Mouse (Mus musculus): ENCODE data around the gene Zfp637.
"Not testable (repeated sequence)": the region's sequence is repeated elsewhere in the genome, so short reads cannot be mapped to it uniquely, and the experiment has no call there.

The Zfp637 gene

DNA sequence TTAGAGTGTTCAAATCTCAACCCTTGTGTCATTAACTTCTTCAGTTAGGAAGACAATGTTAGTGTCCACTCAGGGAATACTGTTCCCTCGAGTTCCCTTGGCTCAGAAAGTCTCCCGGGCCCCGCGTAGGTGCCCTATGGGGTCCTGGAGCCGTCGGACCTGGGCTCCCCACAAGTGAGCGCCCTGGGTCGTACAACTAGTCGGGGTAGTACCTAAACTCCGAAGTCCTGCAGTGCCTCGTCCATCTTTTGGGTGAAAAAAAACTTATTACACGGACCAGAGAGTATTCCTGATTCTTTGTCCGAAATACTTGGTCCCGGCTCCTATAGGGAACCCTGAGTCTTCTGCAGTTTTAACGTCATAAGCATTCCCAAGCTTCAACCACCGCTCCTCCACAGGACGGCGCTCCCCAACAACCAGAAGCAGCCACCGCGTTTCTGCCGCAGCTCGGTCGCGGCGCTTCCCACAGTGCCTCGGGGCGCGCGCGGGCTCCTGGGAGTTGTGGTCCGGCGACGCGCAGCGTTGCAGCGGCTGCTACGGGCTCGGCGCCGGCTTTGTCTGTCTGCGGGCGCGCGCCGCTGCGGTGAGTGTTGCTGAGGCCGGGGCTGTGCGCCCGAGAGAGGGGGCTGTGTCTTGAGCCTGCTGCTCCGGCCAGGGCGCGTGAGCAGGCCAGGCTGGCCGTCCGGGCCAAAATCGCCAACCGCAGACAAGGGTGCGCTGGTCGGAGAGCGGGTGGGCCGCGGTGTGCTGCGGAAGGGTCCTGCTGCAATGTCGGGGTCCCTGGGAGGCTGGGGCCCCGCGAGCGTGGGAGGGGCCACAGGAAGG, at the start of gene Zfp637:
Gene Zfp637, plus strand, starts transcription at position 495 of the 825 bp plus-strand sequence.
- peak; percentile 93 for DNase-seq

DNA sequence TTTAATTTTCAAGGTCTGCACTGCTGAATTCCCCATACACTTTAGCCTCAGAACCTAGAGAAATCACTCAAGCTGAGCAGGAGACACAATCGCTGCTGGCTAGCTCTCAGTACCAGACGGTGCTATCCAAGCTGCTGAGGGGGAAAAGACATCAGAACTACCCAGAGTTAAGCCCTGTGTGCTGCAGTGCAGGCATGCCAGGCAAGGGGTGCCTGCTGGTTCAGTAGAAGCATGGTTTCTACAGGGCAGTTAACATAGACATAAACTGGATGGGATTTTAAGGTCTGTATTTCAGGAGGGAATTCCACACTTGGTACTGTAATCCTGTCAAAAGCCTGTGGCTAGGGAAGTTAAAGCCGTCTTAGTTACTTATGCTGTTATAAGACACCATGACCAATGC, 45.7 kb upstream of the Zfp637 start:
- no peak for DNase-seq

DNA sequence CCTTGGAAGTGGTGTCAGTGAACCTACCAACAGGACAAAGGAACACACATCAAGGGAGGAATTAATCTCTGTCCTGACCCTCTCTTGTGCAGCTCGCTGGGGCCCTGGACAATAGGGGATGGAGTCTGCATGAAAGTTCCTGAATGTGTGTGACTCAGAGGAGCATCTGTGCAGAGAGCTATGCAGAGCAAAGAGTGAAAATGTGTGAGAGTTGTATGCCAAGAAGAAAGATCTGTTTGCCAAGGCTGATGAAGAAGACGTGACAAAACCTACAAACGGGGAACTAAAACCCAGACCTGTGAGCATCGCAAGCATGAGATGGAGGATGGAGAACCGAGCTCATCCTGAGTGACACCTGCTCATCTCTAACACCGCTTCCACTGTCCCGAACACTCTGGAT, 40.2 kb upstream of the Zfp637 start:
- DNase-seq: no peak

DNA sequence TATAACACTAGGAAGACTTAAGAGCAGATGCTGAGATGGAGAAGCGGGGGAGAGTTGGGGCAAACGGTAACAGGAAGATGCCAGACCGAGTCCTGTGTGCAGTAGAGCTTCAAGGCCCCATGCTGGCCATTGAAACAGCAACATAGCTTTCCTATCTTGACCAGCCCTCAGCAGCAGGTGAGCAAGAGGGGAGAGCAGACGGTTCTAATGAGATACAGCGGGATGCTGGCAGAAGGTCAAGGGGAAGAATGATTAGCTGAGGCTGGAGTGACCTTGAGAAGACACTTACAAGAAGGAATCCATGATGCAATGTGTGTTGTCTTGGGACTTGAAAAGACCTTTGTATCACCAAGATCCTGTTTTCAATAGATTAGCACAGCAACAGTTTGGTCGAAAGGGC, 39.2 kb upstream of the Zfp637 start:
- DNase-seq: no peak

DNA sequence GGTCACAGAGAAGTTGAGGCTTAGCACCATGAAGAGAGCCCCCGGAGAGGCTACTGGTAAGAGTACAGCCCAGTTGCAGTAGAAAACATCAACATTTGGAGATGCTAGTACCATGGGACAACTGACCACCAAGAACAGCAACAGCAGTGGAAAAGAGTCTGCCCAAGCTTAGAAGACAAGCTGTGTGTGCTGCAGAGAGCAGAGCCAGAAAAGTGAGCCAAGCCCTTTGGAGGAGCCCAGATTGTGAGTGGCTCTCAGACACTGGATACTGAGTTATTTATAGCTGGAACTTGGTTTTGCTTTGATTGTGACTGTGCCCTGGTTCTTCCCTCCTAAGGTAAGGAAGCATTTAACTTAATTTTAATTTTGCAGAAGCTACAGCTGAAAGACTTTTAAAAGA, 33.2 kb upstream of the Zfp637 start:
- no peak for DNase-seq

DNA sequence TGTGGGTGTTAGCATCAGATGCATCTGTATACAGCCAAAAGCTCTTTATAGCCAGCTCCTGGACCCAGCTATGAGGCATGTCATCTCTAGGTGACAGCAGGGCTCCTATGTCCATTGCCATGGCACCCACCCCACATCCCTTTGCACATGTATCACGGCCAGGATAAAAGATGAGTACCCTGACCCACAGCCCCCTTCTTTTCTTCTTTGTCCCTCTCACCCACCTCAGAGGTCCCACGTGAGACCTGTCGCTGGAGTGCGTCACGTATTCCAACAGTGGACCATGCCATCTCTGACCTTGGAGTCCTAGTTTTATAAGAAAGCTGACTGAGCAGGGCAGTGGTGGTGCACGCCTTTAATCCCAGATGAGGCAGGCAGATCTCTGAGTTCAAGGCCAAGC, 31.2 kb upstream of the Zfp637 start:
- no peak for DNase-seq

DNA sequence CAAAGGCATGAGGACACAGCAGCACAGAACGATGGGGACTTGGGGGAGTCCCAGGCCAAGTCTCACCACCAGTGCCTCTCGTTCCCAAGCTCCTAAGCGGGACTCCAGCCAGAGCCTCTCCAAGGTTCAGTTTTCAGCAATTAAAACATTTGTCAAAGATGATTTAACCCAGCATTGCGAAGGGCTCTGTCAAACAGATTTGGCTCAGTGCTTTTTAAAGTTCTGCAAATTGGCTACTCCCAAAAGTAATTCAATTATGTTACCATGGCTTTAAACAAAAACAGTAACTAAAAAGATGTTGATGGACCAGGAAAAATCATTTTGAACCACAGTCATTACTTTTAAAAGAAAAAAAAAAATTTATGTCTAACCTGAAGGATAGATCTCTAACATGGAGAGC, 30.3 kb upstream of the Zfp637 start:
- DNase-seq: no peak

DNA sequence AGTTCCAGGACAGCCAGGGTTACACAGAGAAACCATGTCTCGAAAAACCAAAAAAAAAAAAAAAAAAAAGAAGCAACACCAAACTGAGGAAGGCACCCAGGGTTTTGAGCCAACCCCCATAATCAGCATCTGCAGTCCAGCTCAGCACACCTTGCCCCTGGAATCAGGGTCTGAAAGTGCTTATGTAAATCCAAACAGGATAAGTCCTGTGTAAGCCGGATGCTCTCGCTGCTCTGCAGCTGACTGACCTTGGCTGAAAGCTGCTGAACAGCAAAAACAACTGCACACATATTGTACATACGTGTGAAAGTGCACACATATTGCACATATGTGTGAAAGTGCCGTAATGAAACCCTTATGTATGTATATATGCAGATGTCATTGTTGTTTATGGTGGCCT, 29.7 kb upstream of the Zfp637 start:
- DNase-seq: no peak

DNA sequence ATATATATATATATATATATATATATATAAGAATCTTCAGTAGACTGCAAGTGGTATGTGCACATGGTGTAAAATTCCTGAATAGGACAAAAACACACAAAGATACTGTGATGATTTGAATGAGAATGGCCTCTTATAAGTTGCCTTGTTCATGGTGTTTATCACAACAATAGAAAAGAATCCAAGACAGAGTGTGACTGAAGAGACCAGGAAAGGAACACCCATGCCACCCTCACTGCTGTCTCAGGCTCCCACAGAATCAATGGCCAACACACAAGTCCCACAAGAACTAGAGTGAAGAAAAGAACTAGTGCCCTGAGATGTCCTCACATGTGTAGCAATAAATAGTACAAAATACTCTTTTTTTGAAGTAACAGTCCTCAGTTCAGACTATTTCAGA, 26.3 kb upstream of the Zfp637 start:
- no peak for DNase-seq

DNA sequence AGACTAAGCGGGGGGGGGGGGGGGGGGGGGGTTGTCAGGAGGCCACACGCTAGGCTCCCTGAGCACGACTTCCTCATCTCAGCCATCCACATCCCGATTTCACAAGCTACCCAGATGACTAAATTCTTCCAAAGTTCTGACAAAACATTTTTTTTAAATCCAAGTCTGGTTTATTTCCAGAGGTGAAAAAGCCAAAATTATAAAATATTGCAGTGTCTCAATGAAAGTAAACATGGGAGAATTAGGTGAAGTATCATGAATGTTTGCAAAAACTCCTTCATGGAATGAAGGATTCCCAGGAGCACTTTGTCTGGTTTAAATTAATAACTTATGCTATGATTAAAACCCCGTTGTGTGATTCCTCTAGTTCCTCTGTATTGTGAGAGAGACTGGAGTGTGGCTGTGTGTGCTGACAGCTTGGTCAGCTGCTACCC, 23.9 kb upstream of the Zfp637 start:
- no peak for DNase-seq

DNA sequence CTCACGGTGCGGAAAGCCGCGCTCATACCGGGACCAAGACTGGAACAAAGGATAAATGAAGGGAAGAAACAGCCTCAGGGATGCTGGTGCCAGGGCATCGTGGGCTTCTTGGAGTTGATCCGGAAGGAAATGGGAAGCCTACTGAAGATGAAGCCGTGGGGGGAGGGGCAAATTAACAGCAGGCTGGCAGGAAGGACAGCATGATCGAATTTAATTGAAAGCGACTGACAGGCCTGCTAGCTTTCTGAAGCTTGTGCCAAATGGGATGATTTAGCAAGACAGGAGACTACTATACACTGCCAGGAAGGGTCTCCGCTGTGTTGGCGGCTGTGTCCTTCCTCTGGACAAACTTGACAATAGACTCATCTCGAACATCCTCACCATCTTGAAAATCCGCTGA, 20.7 kb upstream of the Zfp637 start:
- no peak for DNase-seq

DNA sequence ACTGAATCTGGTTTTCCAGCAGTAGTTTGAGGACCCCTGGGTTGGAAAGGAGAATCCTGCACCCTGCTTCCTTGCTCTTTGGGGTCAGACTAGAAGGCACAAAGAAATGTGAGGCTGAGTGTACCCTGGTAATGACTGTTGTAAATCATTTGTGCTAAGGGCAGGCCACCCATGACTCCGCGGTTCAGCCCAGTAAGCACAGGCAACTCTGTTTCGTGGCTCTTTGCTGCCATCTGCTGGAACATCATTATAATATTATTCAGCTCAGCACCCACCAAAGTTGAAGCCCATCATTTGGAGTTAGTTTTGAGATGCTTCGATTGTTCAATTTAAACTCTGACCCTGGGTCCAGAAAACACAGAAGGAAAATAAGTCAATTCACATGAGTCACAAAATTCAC, 15.6 kb upstream of the Zfp637 start:
- DNase-seq: peak; percentile 85

DNA sequence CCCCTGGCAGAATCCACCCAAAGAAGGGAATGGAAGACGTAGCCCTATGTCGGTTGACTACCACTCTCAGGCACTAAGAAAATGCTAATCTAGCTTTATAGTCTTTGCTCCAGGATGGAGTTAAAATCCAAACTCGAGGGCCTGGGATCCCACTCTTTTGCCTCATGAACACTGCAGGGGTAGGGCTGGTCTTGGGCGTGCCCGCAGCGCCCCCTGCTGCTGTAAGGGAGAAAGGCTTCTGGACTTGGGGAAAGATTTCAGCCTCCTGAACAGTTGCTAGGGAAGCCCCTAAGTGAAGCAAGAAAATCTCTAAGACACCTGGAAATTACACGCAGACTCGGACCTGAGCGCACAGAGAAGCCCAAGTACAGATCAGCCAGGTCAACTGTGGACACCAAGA, 12.7 kb upstream of the Zfp637 start:
- peak; percentile 67 for DNase-seq

DNA sequence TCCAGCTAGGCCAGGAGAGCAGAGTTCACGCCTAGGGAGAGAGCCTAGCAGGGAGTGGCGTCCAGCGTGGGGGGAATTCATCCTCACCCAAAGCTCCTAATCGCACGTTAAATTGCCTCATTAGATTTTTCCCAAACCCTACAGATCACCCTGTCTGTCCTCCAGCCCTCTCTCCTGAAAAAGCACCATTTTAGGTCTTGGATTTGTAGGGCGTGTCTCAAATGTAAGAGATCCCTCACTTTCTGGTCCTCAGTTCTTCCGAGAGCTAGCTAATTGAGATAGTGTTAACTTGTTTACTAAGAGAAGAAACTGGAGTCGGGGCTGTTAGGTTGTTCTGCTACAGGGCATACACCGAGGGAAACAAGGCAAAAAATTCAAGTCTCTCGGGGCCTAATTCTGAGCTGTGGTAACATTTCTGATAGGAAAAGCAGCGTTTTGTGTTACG, 553 bp downstream of the Zfp637 start:
- DNase-seq: no peak

DNA sequence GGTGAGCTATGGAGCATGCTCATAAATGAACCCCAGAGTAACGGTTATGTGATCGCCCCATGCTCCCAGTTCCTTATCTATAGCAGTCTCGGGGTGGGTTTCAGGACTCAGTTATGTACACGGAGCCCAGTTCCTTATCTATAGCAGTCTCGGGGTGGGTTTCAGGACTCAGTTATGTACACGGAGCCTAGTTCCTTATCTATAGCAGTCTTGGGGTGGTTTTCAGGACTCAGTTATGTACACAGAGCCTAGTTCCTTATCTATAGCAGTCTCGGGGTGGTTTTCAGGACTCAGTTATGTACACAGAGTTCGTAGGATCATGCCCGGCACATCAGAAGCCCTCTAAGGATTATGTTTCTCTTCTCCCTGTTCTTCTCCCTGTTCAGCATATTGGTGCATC, 3.6 kb downstream of the Zfp637 start:
- DNase-seq: no peak

DNA sequence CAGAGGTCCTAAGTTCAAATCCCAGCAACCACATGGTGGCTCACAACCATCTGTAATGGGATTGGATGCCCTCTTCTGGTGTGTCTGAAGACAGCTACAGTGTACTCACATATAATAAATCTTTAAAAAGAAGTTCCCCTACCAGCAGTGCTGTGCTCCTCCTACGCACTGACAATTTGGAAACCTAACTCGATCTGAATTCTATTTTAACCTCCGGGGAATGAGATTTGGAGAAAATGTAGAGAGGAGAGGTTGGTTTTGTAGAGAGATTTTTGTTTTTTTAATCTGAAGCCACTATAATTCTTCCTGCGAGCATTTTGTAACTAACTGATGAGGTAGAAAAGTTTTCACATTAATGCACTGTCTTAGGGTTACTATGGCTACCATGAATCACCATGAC, 5.7 kb downstream of the Zfp637 start:
- DNase-seq: not testable (repeated sequence)

DNA sequence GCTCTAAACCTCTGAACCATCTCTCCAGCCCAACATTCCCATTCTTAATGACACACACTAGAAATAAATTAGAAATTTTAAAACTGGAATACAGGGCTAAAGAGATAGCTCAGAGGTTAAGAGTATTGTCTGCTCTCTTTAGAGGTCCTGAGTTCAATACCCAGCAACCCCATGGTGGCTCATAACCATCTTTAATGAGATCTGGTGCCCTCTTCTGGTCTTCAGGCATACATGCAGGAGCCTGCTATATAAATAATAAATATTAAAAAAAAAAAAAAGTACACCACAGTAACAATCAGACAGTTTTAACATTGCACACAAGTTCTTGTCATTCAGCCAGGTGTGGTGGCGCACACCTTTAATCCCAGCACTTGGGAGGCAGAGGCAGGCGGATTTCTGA, 6.8 kb downstream of the Zfp637 start:
- DNase-seq: no peak

DNA sequence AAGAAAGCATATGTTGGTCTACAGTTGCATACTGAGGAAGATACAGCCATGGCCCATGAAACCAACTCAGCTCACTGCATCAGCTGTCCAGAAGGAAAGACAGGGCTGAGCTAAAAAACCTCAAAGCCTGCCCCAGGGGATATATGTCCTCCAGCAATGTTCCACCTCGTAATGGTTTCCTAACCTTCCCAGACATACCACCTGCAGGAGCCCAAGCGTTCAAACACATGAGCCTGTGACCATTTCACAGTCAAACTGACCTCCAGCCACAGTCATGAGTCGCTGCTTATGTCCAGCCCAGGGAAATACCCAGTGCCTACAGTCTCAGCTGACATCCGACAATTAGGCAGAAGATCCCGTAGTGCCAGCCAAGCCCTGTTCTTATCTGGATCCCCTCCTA, 7.6 kb downstream of the Zfp637 start:
- no peak for DNase-seq

DNA sequence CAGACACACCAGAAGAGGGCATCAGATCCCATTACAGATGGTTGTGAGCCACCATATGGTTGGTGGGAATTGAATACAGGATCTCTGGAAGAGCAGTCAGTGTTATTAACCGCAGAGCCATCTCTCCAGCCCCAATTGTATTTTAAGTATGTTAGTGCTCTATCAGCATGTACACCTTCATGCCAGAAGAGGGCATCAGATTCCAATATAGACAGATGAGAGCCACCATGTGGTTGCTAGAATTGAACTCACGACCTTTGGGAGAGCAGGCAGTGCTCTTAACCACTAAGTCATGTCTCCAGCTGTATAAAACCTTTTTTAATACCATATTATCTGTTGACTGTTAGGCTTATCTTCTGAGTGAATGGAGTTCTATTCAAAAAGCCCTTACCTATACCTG, 10.8 kb downstream of the Zfp637 start:
- no peak for DNase-seq

DNA sequence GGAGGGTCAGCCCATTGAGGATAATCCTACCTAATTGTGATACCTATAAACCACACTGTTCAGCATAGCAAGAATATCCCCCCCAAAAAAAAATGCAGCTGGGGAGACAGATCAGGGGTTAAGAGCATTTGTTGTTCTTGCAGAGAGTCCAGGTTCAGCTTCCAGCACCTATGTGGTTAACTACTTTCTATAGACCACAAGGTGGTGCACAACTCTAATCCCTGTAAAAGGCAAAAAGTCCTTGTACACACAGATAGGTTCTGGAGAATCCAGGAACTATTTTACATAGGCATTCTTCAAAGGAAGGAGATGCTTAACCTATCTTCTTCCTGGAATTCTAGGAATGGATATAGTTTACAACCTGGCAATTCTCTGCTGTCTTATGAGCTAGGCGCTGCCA, 17.0 kb downstream of the Zfp637 start:
- no peak for DNase-seq

DNA sequence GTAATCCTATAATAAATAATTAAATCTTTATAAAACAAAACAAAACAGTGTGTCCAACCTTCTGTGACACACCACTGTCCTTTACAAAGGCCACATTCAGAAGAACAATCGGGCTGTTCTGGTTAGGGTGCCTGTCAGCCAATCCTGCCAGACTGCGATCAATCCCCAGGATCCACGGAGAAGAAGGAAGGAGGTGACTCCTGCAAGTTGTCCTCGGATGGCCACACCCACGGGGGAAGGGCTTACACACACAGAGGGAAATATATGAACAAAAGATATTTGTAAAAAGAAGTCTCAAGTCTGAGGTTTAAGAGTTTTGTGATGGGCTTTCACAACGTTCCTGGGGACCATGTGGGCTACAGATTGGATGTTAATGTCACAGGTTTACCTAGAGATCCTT, 20.9 kb downstream of the Zfp637 start, which contains the start of gene Zfp239:
Gene Zfp239, plus strand, starts transcription at position 253 of the 400 bp plus-strand sequence.
- no peak for DNase-seq

DNA sequence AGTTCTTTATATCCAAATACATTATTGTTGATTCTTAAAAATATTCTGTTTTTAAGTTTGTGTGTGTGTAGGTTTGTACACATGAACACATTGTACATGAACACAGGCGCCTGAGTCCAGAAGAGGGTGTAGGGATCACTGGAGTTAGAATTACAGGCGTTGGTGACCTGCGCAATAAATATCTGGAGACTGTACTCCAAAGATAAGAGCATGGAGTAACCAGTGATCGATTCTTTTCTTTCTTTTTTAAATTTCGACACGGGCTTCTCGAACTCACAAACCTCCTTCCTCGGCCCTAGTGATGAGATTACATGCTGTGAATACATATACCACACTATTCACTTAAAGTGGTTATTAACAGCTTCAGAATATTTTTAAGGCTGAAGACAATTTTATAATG, 21.5 kb downstream of the Zfp637 start:
- DNase-seq: no peak

DNA sequence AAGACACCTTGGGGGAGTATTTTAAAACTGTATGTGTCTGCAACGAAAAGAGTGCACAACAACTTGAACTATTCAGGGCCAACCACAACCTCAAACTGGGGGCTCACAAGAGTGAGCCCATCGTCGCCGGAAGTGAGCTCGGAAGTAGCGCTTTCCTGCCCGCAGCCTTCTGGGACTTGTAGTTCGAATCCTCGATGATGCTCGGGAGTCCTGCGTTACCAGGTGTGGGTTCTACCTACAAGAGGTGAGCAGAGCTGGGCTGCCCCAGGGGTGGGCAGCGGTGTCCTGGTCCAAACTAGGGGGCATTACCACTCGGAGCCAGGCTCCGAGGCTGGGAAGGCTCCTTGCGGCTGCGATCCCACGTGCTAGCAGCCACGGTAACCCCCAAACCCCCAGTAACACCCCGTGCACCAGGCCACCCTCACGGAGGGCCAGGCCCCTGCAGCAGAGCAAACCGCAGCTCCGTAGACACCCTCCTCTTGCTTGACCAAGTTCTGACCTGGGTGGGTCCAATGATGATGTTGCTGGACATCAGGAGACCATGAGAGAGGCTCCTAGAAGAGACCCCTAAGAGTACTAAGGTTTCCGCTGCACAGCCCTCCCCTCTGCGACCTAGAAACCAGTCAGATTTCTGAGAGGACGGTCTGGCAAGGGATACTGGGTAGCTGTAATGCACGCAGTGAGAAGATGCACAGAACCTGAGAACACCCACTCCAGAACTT, 22.1 kb downstream of the Zfp637 start:
- peak; percentile 47 for DNase-seq

DNA sequence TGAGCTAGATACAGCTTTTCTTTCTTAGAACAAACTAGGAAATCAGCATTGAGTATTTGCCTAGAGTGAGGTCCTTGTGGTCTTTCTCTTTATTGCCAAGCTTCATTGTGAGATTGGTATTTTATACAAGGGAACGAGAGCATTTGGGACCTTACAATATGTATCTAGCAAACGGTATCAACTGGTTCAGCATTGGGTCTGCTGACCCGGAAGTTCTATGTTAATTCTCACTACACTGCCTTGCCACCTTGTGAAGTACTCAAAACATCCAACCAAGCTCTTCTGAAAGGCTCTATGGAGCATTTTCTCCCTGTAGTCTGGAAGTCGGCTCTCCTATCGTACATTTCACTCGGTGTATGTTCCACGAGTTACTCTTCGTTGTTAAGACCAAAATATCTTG, 22.8 kb downstream of the Zfp637 start:
- DNase-seq: no peak
